Mouse (Mus musculus): ENCODE data around the gene BC037034.

Gene BC037034

DNA sequence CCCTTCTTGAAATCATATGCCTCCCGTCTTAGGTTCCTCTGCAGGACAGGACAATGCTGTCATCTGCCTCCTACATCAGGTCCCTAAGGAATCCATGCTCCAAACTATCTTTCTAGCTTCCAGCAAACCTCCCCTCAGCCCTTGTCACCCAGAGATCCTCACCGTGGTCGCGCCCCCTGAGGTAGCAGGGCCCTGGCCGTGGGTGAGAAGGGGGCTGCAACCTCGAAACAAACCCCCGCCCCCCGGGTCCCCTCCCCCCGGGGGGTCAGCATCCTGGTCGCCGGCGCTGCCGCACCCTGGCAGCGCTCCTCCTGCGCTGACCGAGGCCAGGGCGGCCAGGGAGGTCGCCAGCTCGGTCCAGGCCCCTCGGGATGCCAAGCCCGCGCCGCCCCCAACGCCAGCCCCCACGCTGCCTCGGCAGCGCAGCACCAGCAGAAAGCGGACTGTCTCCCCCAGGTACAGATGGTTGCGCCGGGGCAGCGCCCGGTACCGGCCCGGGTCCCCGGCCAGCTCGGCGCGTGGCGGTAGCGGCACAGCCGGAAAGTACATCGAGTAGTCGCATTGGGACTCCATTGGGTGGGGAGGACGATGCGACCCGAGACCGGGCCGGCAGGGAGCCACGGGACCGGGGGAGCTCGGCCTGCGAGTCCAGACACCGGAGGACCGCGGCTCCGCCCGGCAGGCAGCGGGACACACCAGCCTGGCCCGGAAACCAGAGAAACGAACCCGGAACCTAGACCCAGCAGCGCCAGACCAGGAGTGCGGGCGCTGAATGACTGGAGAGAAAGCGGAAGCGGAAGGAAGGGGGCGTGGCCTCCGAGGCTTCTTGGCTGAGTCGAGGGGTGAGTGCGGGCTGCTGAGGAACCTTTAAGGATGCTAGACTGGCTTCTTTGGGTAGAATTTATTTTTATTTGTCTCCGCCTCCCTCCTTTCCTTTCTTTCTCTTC lies at the start of gene BC037034:
Gene BC037034, minus strand, starts transcription at position 774 of the 947 bp plus-strand sequence.
- peak; percentile 96 for DNase-seq

- DNase-seq = no peak
Observed at GRCm38 (mm10) chr5:138312795-138313194, 49.0 kb upstream of the BC037034 start.

DNA sequence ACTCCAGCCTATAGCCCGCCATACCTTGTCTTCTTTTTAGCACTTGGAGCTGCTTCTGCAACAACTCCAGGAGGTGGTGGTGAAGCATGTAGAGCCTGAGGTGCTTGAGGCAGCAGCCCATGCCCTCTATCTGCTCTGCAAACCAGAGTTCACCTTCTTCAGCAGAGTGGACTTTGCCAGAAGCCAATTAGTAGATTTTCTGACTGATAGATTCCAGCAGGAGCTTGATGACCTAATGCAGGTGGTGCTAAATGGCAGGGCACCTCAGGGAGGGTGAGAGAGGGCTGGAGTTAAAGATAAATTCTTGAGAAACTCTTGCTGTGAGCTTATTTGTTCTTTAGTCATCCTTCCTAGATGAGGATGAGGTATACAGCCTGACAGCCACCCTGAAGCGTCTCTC lies 35.8 kb upstream of the BC037034 start:
- no peak for DNase-seq

DNA sequence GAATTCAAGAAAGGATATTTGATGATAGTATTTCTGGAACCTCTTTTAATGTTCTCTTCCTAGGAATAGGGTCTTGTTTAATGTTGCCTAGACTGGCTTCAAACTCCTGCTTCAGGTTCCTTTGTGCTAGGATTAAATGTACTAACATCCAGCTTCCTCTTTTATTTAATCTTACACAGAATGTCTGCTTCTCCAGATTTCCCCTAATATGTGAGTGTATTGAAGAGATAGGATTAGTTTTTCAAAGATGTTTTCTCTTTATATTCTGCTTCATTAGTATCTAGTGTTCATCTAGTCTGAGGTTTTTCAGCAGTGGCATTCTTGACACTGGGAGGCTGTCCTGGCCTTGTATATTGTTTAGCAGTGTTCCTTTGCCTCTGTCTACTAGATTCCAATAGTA lies 30.3 kb upstream of the BC037034 start:
- no peak for DNase-seq

DNA sequence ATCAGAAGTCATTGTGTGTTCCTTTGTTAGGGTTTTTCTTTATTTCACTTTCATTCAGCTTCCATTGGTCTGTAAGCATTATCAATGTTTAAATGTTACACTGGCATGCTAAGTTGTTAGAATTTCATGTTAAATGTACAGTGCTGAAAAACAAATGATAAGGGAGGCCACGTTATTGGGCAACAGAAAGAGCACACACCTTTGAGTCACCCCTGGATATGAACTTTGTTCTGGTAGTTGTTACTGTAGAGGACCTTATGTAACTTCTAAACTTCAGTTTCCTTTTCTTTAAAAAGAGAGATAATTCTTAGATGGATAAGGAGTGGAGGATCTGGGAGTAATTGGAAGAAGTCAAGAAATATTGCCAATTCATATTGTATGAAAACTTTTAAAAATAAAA lies 27.8 kb upstream of the BC037034 start:
- no peak for DNase-seq

DNA sequence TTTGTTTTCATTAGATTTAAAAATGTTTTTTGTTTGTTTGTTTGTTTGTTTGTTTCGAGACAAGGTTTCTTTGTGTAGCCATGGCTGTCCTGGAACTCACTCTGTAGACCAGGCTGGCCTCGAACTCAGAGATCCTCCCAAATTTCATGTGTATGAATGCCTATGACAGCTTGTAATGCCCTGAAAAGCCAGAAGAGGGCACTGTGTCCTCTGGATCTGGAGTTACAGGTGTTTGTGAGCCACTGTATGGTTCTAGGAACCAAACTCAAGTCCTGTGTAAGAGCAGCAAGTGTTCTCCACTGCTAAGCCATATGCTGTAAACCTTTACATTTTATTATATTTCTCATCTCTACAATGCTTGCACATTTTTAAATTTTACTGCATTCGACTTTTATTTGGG lies 24.0 kb upstream of the BC037034 start:
- DNase-seq = peak; percentile 55

DNA sequence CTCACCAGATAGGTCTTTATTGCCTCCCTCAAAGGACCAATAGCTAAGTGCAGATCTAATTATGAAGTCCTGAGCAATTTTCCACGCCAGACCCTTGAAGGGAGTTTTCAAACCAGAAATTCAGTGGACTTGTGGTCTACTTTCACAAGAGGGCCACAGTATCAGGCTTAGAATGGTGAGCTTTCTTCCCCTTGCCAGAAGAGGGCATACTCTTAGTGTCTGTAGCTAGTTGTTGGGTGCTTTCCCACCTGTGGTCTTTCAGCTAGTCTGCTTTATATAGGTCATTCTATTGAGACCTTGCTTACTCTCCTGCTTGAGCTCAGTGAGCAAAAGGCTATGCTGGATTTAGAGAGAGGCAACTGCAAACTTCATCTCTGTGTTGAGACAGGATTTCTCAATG lies 19.7 kb upstream of the BC037034 start:
- DNase-seq = no peak

- no peak for DNase-seq
Observed at GRCm38 (mm10) chr5:138281798-138282197, 18.0 kb upstream of the BC037034 start.

DNA sequence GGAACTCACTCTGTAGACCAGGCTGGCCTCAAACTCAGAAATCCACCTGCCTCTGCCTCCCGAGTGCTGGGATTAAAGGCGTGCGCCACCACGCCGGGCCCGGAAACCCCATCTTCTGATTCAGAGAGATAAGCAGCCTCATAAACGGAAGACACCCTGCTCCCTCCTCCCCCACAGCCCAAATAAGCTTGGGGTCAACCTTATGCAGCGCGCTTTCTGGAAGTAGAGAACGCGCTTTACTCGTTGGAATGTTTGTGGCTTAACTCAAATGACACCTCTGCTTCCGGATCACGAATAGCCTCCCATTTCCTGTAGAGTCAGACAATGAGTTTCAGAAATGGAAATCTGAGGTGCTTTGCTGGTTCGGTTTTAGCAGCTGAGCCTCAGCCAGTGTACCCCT lies 17.0 kb upstream of the BC037034 start:
- no peak for DNase-seq

- DNase-seq = no peak
Observed at GRCm38 (mm10) chr5:138280425-138280768, 16.6 kb upstream of the BC037034 start.

DNA sequence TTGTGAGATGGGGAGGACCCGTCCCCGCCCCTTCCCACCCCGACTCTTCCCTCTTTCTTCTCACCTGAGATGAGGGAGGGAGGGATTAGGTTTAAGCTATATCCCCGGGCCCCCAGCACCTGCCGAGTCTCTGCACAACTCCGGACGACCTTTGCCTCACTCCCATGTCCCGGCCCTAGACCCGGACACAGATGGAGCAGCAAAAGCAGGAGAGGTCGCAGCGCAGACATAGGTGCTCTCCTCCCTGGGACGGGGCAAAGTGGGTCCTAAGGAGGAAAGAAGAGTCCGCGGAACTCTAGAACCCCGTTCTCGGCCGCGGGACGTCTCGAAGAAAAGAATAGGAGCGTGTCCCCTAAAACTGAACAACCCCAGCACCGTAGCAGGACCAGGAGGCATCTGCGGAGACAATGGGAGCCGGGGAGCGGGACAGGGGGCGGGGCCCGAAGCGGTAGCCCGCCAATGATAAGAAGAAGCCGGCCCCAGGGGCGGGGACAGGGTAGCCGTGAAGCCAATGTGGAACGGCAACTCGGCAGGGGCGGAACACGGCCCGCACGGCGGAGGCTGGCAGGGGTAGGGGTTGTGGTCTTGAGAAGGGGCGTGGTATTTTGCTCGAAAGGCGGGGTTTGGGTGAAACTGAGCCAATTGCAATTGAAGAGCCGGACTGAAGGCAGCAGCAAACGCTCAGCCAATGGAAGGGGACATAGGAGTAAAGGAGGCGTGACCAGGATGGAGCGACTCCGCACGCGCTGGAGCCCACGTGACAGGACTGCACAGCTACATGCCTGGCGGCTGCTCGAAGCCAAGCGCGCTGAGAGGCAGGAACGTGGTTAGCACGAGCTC lies 16.0 kb upstream of the BC037034 start, which contains the start of the genes Gm43720, Gpc2 and Stag3:
Gene Gm43720, minus strand, starts transcription at position 374 of the 840 bp plus-strand sequence.
Gene Gpc2, minus strand, starts transcription at position 421 of the 840 bp plus-strand sequence.
Gene Stag3, plus strand, starts transcription at position 656 of the 840 bp plus-strand sequence.
- DNase-seq = peak; percentile 89

DNA sequence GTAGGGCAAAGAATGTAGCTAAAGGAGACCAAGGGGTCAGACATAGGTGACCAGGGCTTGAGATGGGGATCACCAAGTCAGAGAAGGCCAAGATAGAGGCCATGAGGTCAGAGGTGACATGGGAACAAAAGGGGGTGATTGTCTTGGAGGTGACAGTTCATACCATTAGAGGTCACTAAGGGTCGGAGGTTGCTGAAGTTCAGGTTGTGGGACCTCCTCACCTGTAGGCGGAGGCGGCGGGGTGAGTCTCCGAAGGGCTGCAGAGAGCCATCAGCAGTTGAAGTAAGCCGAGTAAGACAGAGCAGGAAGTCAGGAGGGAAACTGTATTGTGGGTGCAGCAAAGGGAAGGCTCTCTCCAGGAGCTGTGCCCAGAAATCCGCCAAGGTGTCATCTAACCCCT lies 14.2 kb upstream of the BC037034 start:
- DNase-seq = no peak

- no peak for DNase-seq
Observed at GRCm38 (mm10) chr5:138275216-138276050, 11.6 kb upstream of the BC037034 start.

GRCm38 (mm10) chr5:138274186-138274585 lies 10.4 kb upstream of the BC037034 start:
- DNase-seq = no peak

GRCm38 (mm10) chr5:138272409-138272923 lies 8.6 kb upstream of the BC037034 start, which contains the start of gene Gal3st4:
TSS of gene Gal3st4 (minus strand) at chr5:138272840.
- DNase-seq = no peak

DNA sequence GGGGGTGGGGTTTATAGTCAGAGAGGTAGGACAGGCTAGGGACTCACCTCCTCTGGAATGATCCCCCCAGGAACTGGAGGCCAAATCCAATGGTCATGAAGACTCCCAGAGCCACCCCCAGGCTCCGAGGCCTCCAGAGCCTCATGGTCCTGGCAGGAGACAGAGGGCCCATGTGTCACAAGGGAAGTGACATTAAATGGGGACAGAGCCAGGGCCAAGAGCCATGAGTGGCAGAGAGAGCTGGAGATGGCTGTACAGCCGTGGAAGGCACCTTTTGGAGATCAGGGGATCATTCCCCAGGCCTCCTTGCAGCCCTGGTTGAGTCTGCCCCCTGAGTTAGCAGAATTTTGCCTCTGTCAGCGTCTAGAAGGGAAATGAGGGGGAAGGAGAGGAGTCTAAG lies 7.4 kb upstream of the BC037034 start:
- no peak for DNase-seq

GRCm38 (mm10) chr5:138268980-138269379 lies 5.1 kb upstream of the BC037034 start:
- DNase-seq = no peak

GRCm38 (mm10) chr5:138267114-138267513 lies 3.3 kb upstream of the BC037034 start:
- DNase-seq = no peak

DNA sequence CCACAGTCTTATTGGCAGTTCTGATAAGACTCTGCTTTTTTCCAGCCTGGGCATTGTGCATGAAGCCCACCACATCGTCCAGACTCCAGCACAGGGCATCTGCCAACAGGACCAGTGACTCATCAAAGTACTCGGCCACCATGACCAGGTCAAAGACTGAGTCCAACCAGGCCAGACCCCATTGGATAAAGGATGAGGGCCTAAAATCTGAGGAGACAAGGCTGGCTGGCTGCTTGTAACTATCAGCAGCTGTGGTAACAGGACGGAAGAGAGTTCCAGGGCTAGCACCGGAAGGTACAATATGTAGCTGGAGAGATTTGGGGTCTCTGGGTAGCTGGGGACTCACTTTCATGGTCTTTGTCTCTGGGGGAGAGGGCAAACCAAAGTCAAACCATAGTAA lies 1.9 kb upstream of the BC037034 start:
- DNase-seq = no peak

- no peak for DNase-seq
Observed at GRCm38 (mm10) chr5:138264207-138264578, 360 bp upstream of the BC037034 start.

GRCm38 (mm10) chr5:138262582-138263240 lies 1.1 kb downstream of the BC037034 start:
- DNase-seq = no peak

DNA sequence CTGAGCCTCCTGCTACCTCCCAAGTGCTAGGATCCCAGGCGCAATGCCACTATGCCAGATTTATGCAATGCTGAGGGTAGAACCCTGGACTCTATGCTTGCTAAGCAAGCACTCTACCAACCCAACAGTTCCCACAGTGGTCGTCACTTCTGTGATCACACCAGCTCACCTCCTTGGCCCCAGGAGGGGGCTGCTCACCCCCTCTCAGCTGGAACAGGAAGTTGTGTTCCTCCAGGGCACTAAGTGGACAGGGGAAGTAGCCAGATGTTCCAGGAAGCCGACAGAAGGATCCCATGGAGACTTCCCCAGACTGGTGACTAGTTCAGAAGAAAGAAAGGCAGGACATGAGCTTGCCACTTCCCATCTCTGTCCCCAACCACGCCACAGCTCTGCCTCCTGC lies 1.8 kb downstream of the BC037034 start:
- no peak for DNase-seq

All from thymus, postnatal 4 days (tissue).